Mouse (Mus musculus) liver, embryonic 11.5 days (tissue): ENCODE data around the gene Wnt3a. TPM values are rescaled to one million over a fixed set of nuclear protein-coding genes. Genes with fewer than 3 reads are reported as not detected.
"Not testable (repeated sequence)": the region's sequence is repeated elsewhere in the genome, so short reads cannot be mapped to it uniquely, and the experiment has no call there.

Experiments used
- ATAC-seq: fragments of 200-750 bp; cut with Nextera tagmentation; replicated peaks from 2 replicates; pipeline ENCODE4 v1.8.0; 2017; ENCODE audit warnings: moderate number of reproducible peaks, mild to moderate bottlenecking, moderate TSS enrichment, moderate library complexity; ENCODE audit not compliant: low FRiP score
- DNase-seq: peaks from one replicate; pipeline ENCODE4 v3.0.0-alpha.2; 2017; ENCODE audit warnings: low spot score
- H3K27ac ChIP-seq: fragments of 300-500 bp; sonication (generic); 2 replicates; pipeline ENCODE4 v1.5.1; 2014; ENCODE audit warnings: mild to moderate bottlenecking, low read depth, low read length, control low read depth
- H3K27me3 ChIP-seq: fragments of 300-500 bp; sonication (generic); replicated peaks from 2 replicates; pipeline ENCODE4 v1.6.1; 2014; ENCODE audit warnings: low read length, mixed read lengths; ENCODE audit not compliant: control insufficient read depth, insufficient read depth
- H3K36me3 ChIP-seq: fragments of 300-500 bp; sonication (generic); 2 replicates; pipeline ENCODE4 v1.6.1; 2014; ENCODE audit warnings: mild to moderate bottlenecking, low read length, moderate library complexity, mixed read lengths; ENCODE audit not compliant: control insufficient read depth, insufficient read depth
- H3K4me1 ChIP-seq: fragments of 300-500 bp; sonication (generic); replicated peaks from 2 replicates; pipeline ENCODE4 v1.6.1; 2014; ENCODE audit warnings: low read length, mixed read lengths; ENCODE audit not compliant: control insufficient read depth, insufficient read depth
- H3K4me2 ChIP-seq: fragments of 300-500 bp; sonication (generic); 2 replicates; pipeline ENCODE4 v1.6.1; 2014; ENCODE audit warnings: mild to moderate bottlenecking, control low read depth, moderate library complexity
- H3K4me3 ChIP-seq: fragments of 300-500 bp; sonication (generic); 2 replicates; pipeline ENCODE4 v1.5.1; 2014; ENCODE audit warnings: low read depth, low read length, control low read depth
- H3K9ac ChIP-seq: fragments of 300-500 bp; sonication (generic); 2 replicates; pipeline ENCODE4 v1.6.1; 2014; ENCODE audit warnings: low read depth, low read length, control low read depth
- H3K9me3 ChIP-seq: fragments of 300-500 bp; sonication (generic); 2 replicates; pipeline ENCODE4 v1.6.1; 2016; ENCODE audit warnings: low read length, inconsistent platforms, mixed read lengths; ENCODE audit not compliant: control insufficient read depth
- WGBS: fragments of 180-500 bp; shearing (Covaris S2); extraction: QIAGEN DNeasy Blood & Tissue Kit; methylation state at CpG from one replicate; pipeline ENCODE4 v1.1.7; 2014; 5-methylcytosine and 5-hydroxymethylcytosine counted together
- polyA plus RNA-seq: library from polyadenylated mRNA; unstranded; fragments of >200 nt; fragmentation: Nextera tagmentation; extraction: Ambion mirVana; gene quantifications from 2 replicates; pipeline ENCODE4 v1.2.1, GENCODE M21; 2014

Wnt3a gene
- polyA plus RNA-seq, 1 experiment from 2014 or later = not detected

GRCm38 (mm10) chr11:59212320-59212719 is 78.2 kb downstream of the Wnt3a start:
- ATAC-seq, H3K27ac ChIP-seq, H3K9me3 ChIP-seq, H3K4me3 ChIP-seq, H3K27me3 ChIP-seq, H3K4me2 ChIP-seq, DNase-seq, H3K9ac ChIP-seq: not testable (repeated sequence)
- Histone ChIP-seq H3K4me1 (peaks cover 29% of the 10 kb centered on the region), H3K36me3 (peaks cover 35% of the 10 kb centered on the region)
- 63% methylated on average over 12 of the region's 12 CpGs for WGBS

GRCm38 (mm10) chr11:59211561-59211960 is 79.0 kb downstream of the Wnt3a start:
- not testable (repeated sequence) for DNase-seq, ATAC-seq, H3K4me3 ChIP-seq, H3K4me2 ChIP-seq, H3K27me3 ChIP-seq, H3K9ac ChIP-seq, H3K9me3 ChIP-seq, H3K27ac ChIP-seq
- H3K4me1 ChIP-seq = peaks cover 29% of the 10 kb centered on the region
- peaks cover 35% of the 10 kb centered on the region for H3K36me3 ChIP-seq
- WGBS = 92% methylated on average over 9 of the region's 9 CpGs

- Histone ChIP-seq H3K9ac (no peak overlapping the region), H3K4me1 (peaks cover 23% of the 10 kb centered on the region), H3K27me3 (no peaks in the 10 kb centered on the region), H3K4me2 (peak overlapping the region; percentile 96), H3K4me3 (no peak overlapping the region), H3K36me3 (peaks cover 39% of the 10 kb centered on the region), H3K27ac (no peak overlapping the region), H3K9me3 (no peaks in the 10 kb centered on the region)
- 87% methylated on average over 4 of the region's 4 CpGs for WGBS
- ATAC-seq = no peak
- DNase-seq = no peak
Observed at GRCm38 (mm10) chr11:59210020-59210419, 80.5 kb downstream of the Wnt3a start.

- ATAC-seq = no peak
- Histone ChIP-seq H3K36me3 (peaks cover 39% of the 10 kb centered on the region), H3K4me3 (peak overlapping the region; percentile 86), H3K4me1 (peaks cover 23% of the 10 kb centered on the region), H3K4me2 (peak overlapping the region; percentile 96), H3K9me3 (no peaks in the 10 kb centered on the region), H3K27me3 (no peaks in the 10 kb centered on the region), H3K27ac (no peak overlapping the region), H3K9ac (peak overlapping the region; percentile 98; the same call in 1 of the 2 replicates)
- WGBS = 75% methylated on average over 5 of the region's 5 CpGs
- no peak for DNase-seq
Observed at GRCm38 (mm10) chr11:59209580-59209979, 81.0 kb downstream of the Wnt3a start.

- DNase-seq = peak; percentile 78
- 8% methylated on average over 18 of the region's 18 CpGs for WGBS
- peak overlapping the region; percentile 96 for H3K4me2 ChIP-seq
- H3K36me3 ChIP-seq = peaks cover 43% of the 10 kb centered on the region
- H3K4me3 ChIP-seq = peak overlapping the region; percentile 86
- peak; percentile 71 for ATAC-seq
- H3K9me3 ChIP-seq = no peaks in the 10 kb centered on the region
- H3K4me1 ChIP-seq = peaks cover 23% of the 10 kb centered on the region
- peak overlapping the region; percentile 98 for H3K9ac ChIP-seq
- no peaks in the 10 kb centered on the region for H3K27me3 ChIP-seq
- H3K27ac ChIP-seq = peak overlapping the region; percentile 97
Observed at GRCm38 (mm10) chr11:59209003-59209441, 81.5 kb downstream of the Wnt3a start.

GRCm38 (mm10) chr11:59208153-59208831 is 82.3 kb downstream of the Wnt3a start, which contains the start of gene 2310033P09Rik:
Gene 2310033P09Rik, plus strand, starts transcription at chr11:59208321.
- H3K27me3 ChIP-seq = no peaks in the 10 kb centered on the region
- peak within 1 kb of the TSS; percentile 98 for H3K9ac ChIP-seq
- peak within 1 kb of the TSS; percentile 97 for H3K27ac ChIP-seq
- peaks cover 23% of the 10 kb centered on the region for H3K4me1 ChIP-seq
- H3K4me3 ChIP-seq = peak within 1 kb of the TSS; percentile 86
- peak; percentile 82 for ATAC-seq
- peak within 1 kb of the TSS; percentile 96 for H3K4me2 ChIP-seq
- H3K36me3 ChIP-seq = peaks cover 43% of the 10 kb centered on the region
- under 1% methylated on average over 67 of the region's 67 CpGs for WGBS
- DNase-seq = peak; percentile 95
- H3K9me3 ChIP-seq = no peaks in the 10 kb centered on the region

GRCm38 (mm10) chr11:59202081-59202995 is 88.2 kb downstream of the Wnt3a start, which contains the start of gene Mrpl55:
Gene Mrpl55, plus strand, starts transcription at chr11:59202486.
- peak; percentile 91 for ATAC-seq
- DNase-seq = peak; percentile 95
- WGBS = under 1% methylated on average over 63 of the region's 63 CpGs
- Histone ChIP-seq H3K4me1 (peaks cover 8% of the 10 kb centered on the region), H3K4me2 (peak within 1 kb of the TSS; percentile 91), H3K9me3 (no peaks in the 10 kb centered on the region), H3K9ac (peak within 1 kb of the TSS; percentile 80), H3K4me3 (peak within 1 kb of the TSS; percentile 83), H3K27me3 (no peaks in the 10 kb centered on the region), H3K36me3 (peaks cover 20% of the 10 kb centered on the region; the same call in 1 of the 2 replicates), H3K27ac (peak within 1 kb of the TSS; percentile 81)

GRCm38 (mm10) chr11:59201216-59202002 is 89.1 kb downstream of the Wnt3a start:
- Histone ChIP-seq H3K4me3 (peak overlapping the region; percentile 83), H3K9ac (peak overlapping the region; percentile 80), H3K27me3 (no peaks in the 10 kb centered on the region), H3K27ac (peak overlapping the region; percentile 81), H3K9me3 (no peaks in the 10 kb centered on the region), H3K36me3 (peaks cover 18% of the 10 kb centered on the region; the same call in 1 of the 2 replicates), H3K4me1 (peaks cover 8% of the 10 kb centered on the region), H3K4me2 (peak overlapping the region; percentile 91)
- ATAC-seq (peak; percentile 5; the same call in 1 of the 2 replicates), DNase-seq (no peak)
- 21% methylated on average over 16 of the region's 16 CpGs for WGBS
